ENCODE assay signal across 21 mouse cellular contexts in genomic region chr3:135045769-135046277, GRCm38 (mm10).
DNase-seq lines count a peak whose midpoint lies in the region; ATAC-seq and TF ChIP-seq lines count a peak whose summit lies in the region.
"Had no signal": no experiment of that assay in that cellular context is flagged by ENCODE, and none has a peak within 500 bp of the region (broad histone marks: within the 10 kb centered on the region; RNA-seq: fewer than 3 reads in every experiment).

No protein-coding gene starts in this region.

- H3K4me1 ChIP-seq in kidney, embryonic 14.5 days (ENCODE audit: control insufficient read depth, insufficient read depth, low read length): peaks cover 3% of the 10 kb centered on the region; the same call in 1 of the 2 replicates
- peaks cover 3% of the 10 kb centered on the region; the same call in 1 of the 2 replicates for H3K4me1 ChIP-seq in kidney, postnatal 0 days (replicated peaks; ENCODE audit: insufficient read depth, low read length)
- H3K4me1 ChIP-seq: forebrain, embryonic 10.5 days; forebrain, embryonic 13.5 days; hindbrain, embryonic 12.5 days; hindbrain, embryonic 15.5 days had no signal

- no peak overlapping the region for H3K9ac ChIP-seq in kidney, embryonic 14.5 days (ENCODE audit: low read depth, low read length)
- H3K9ac ChIP-seq in kidney, postnatal 0 days (ENCODE audit: low read depth, low read length): no peak overlapping the region
- H3K9ac ChIP-seq: forebrain, embryonic 13.5 days; hindbrain, embryonic 12.5 days; hindbrain, embryonic 15.5 days had no signal

- no peak overlapping the region for H3K4me2 ChIP-seq in kidney, embryonic 14.5 days (replicated peaks; ENCODE audit: low read depth, low read length)
- no peak overlapping the region for H3K4me2 ChIP-seq in kidney, postnatal 0 days (ENCODE audit: low read length)
- H3K4me2 ChIP-seq: forebrain, embryonic 13.5 days; heart, embryonic 11.5 days; hindbrain, embryonic 12.5 days; hindbrain, embryonic 15.5 days had no signal

- 10% methylated on average over 3 of the region's 3 CpGs for WGBS in kidney, embryonic 14.5 days
- WGBS in kidney, postnatal 0 days: 8% methylated on average over 3 of the region's 3 CpGs

- no peaks in the 10 kb centered on the region for H3K9me3 ChIP-seq in kidney, embryonic 14.5 days (ENCODE audit: control insufficient read depth, low read length)
- H3K9me3 ChIP-seq in kidney, postnatal 0 days (replicated peaks; ENCODE audit: low read length): no peaks in the 10 kb centered on the region
- H3K9me3 ChIP-seq: forebrain, embryonic 10.5 days; forebrain, embryonic 13.5 days; hindbrain, embryonic 12.5 days; hindbrain, embryonic 15.5 days had no signal

- peak; percentile 81 for ATAC-seq in kidney, embryonic 14.5 days (ENCODE audit: low FRiP score, low TSS enrichment)
- ATAC-seq in kidney, postnatal 0 days (replicated peaks; ENCODE audit: low FRiP score, low read depth): peak; percentile 63
- ATAC-seq: CD4-positive, CD25-positive, alpha-beta regulatory T cell, adult 4 months; forebrain, embryonic 13.5 days; forebrain, embryonic 16.5 days had no signal

- no peaks in the 10 kb centered on the region for H3K27me3 ChIP-seq in kidney, embryonic 14.5 days (ENCODE audit: control insufficient read depth, insufficient read depth, low read length)
- H3K27me3 ChIP-seq in kidney, postnatal 0 days (ENCODE audit: insufficient read depth, low read length): no peaks in the 10 kb centered on the region
- H3K27me3 ChIP-seq: forebrain, embryonic 13.5 days; hindbrain, embryonic 12.5 days; hindbrain, embryonic 15.5 days had no signal

- H3K4me3 ChIP-seq in kidney, embryonic 14.5 days (ENCODE audit: low read length): no peak overlapping the region
- no peak overlapping the region for H3K4me3 ChIP-seq in kidney, postnatal 0 days (replicated peaks; ENCODE audit: low read depth, low read length)
- H3K4me3 ChIP-seq: forebrain, embryonic 10.5 days; forebrain, embryonic 13.5 days; hindbrain, embryonic 12.5 days; hindbrain, embryonic 15.5 days had no signal

- H3K27ac ChIP-seq in kidney, embryonic 14.5 days (ENCODE audit: low read depth, low read length): no peak overlapping the region; the same call in 1 of the 2 replicates
- H3K27ac ChIP-seq in kidney, postnatal 0 days: no peak overlapping the region
- H3K27ac ChIP-seq: forebrain, embryonic 10.5 days; forebrain, embryonic 13.5 days; hindbrain, embryonic 12.5 days; hindbrain, embryonic 15.5 days had no signal

- no peak for TF ChIP-seq CTCF in kidney, postnatal 0 days (IDR thresholded peaks at IDR 0.05; ENCODE audit: low read depth)

- H3K36me3 ChIP-seq in kidney, embryonic 14.5 days (ENCODE audit: control insufficient read depth, insufficient read depth, low read length): no peaks in the 10 kb centered on the region
- no peaks in the 10 kb centered on the region for H3K36me3 ChIP-seq in kidney, postnatal 0 days (ENCODE audit: insufficient read depth, low read length)
- H3K36me3 ChIP-seq: forebrain, embryonic 10.5 days; hindbrain, embryonic 12.5 days; hindbrain, embryonic 15.5 days had no signal

- DNase-seq in kidney, postnatal 4 days: no peak
- DNase-seq in kidney, postnatal 0 days (ENCODE audit: low spot score): peak; percentile 87
- DNase-seq in kidney, adult 18-20 months: no peak
- peak; percentile 59 for DNase-seq in mesoderm, embryonic 11.5 days (ENCODE audit: low read depth, low spot score)
- DNase-seq in lung, postnatal 14 days: no peak
- DNase-seq: adrenal gland, adult 2 months; adrenal gland, postnatal 14 days; cerebellum, adult 11 months; cerebellum, adult 2 months; cerebellum, adult 9-11 months; cerebellum, postnatal 25 days; gastrocnemius, postnatal 10 days; gastrocnemius, postnatal 36 days had no signal

Comparison
In these comparisons a context has a peak if more than half of its experiments do, and no peak if none do; other contexts are left out.
1. DNase-seq: peak in kidney, postnatal 0 days (single experiment) and mesoderm, embryonic 11.5 days (single experiment); none in kidney, postnatal 4 days (0 of 2), kidney, adult 18-20 months (single experiment) and lung, postnatal 14 days (single experiment).